Mouse (Mus musculus): Measurements from ENCODE around the gene Copz1.

Gene Copz1

GRCm38 (mm10) chr15:103293375-103293774 lies 20.9 kb downstream of the Copz1 start:
- DNase-seq (ENCODE audit: low spot score) = no peak

GRCm38 (mm10) chr15:103294649-103295048 lies 22.1 kb downstream of the Copz1 start:
- no peak for DNase-seq (ENCODE audit: low spot score)

GRCm38 (mm10) chr15:103295851-103296250 lies 23.3 kb downstream of the Copz1 start:
- no peak for DNase-seq (ENCODE audit: low spot score)

GRCm38 (mm10) chr15:103297313-103297712 lies 24.8 kb downstream of the Copz1 start:
- no peak for DNase-seq (ENCODE audit: low spot score)

- no peak for DNase-seq (ENCODE audit: low spot score)
Measured at GRCm38 (mm10) chr15:103298026-103298425, 25.5 kb downstream of the Copz1 start.

- DNase-seq (ENCODE audit: low spot score) = no peak
Measured at GRCm38 (mm10) chr15:103298861-103299616, 26.5 kb downstream of the Copz1 start.

- no peak for DNase-seq (ENCODE audit: low spot score)
Measured at GRCm38 (mm10) chr15:103299644-103300043, 27.1 kb downstream of the Copz1 start.

GRCm38 (mm10) chr15:103300067-103300471 lies 27.6 kb downstream of the Copz1 start:
- no peak for DNase-seq (ENCODE audit: low spot score)

GRCm38 (mm10) chr15:103300560-103300959 lies 28.0 kb downstream of the Copz1 start:
- no peak for DNase-seq (ENCODE audit: low spot score)

- DNase-seq (ENCODE audit: low spot score) = no peak
Measured at GRCm38 (mm10) chr15:103301046-103301445, 28.5 kb downstream of the Copz1 start.

GRCm38 (mm10) chr15:103301547-103302340 lies 29.2 kb downstream of the Copz1 start:
- no peak for DNase-seq (ENCODE audit: low spot score)

- DNase-seq (ENCODE audit: low spot score) = no peak
Measured at GRCm38 (mm10) chr15:103302341-103303021, 30.0 kb downstream of the Copz1 start.

GRCm38 (mm10) chr15:103303916-103304615 lies 31.6 kb downstream of the Copz1 start:
- DNase-seq (ENCODE audit: low spot score) = no peak

GRCm38 (mm10) chr15:103304616-103304969 lies 32.1 kb downstream of the Copz1 start:
- no peak for DNase-seq (ENCODE audit: low spot score)

- peak; percentile 99 for DNase-seq (ENCODE audit: low spot score)
Measured at GRCm38 (mm10) chr15:103305070-103305678, 32.7 kb downstream of the Copz1 start.

- DNase-seq (ENCODE audit: low spot score) = no peak
Measured at GRCm38 (mm10) chr15:103305792-103306645, 33.5 kb downstream of the Copz1 start.

- DNase-seq (ENCODE audit: low spot score) = peak; percentile 87
Measured at GRCm38 (mm10) chr15:103307125-103307524, 34.6 kb downstream of the Copz1 start.

- no peak for DNase-seq (ENCODE audit: low spot score)
Measured at GRCm38 (mm10) chr15:103308056-103308875, 35.8 kb downstream of the Copz1 start.

- DNase-seq (ENCODE audit: low spot score) = no peak
Measured at GRCm38 (mm10) chr15:103308876-103309580, 36.5 kb downstream of the Copz1 start.

All from left cerebral cortex, adult 11 months (tissue).